Mouse (Mus musculus) stomach, embryonic 16.5 days (tissue): ENCODE results near the gene Nfkbil1. TPM values are rescaled to one million over a fixed set of nuclear protein-coding genes. Genes with fewer than 3 reads are reported as not detected.

Experiments used
- ATAC-seq: fragments of 200-750 bp; cut with Nextera tagmentation; 2 replicates; pipeline ENCODE4 v1.8.0; 2017; ENCODE audit warnings: moderate number of reproducible peaks, moderate TSS enrichment; ENCODE audit not compliant: insufficient read depth, low FRiP score
- H3K27ac ChIP-seq: fragments of 300-500 bp; sonication (generic); 2 replicates; pipeline ENCODE4 v1.5.1; 2014; ENCODE audit warnings: low read length
- H3K27me3 ChIP-seq: fragments of 300-500 bp; sonication (generic); 2 replicates; pipeline ENCODE4 v1.6.1; 2014; ENCODE audit warnings: low read length, control low read depth, mixed read lengths; ENCODE audit not compliant: control insufficient read depth, insufficient read depth
- H3K36me3 ChIP-seq: fragments of 300-500 bp; sonication (generic); 2 replicates; pipeline ENCODE4 v1.6.1; 2014; ENCODE audit warnings: low read length; ENCODE audit not compliant: control insufficient read depth, insufficient read depth
- H3K4me1 ChIP-seq: fragments of 300-500 bp; sonication (generic); 2 replicates; pipeline ENCODE4 v1.6.1; 2014; ENCODE audit warnings: low read length, control low read depth, mixed read lengths; ENCODE audit not compliant: control insufficient read depth, insufficient read depth
- H3K4me2 ChIP-seq: fragments of 300-500 bp; sonication (generic); 2 replicates; pipeline ENCODE4 v1.6.1; 2014; ENCODE audit warnings: low read depth, low read length, mixed read lengths
- H3K4me3 ChIP-seq: fragments of 300-500 bp; sonication (generic); replicated peaks from 2 replicates; pipeline ENCODE4 v1.5.1; 2014; ENCODE audit warnings: mild to moderate bottlenecking, low read length
- H3K9ac ChIP-seq: fragments of 300-500 bp; sonication (generic); 2 replicates; pipeline ENCODE4 v1.6.1; 2014; ENCODE audit warnings: low read length
- H3K9me3 ChIP-seq: fragments of 300-500 bp; sonication (generic); replicated peaks from 2 replicates; pipeline ENCODE4 v1.6.1; 2016; ENCODE audit warnings: low read length, control low read depth; ENCODE audit not compliant: control insufficient read depth
- WGBS: fragments of 180-500 bp; shearing (Covaris S2); extraction: QIAGEN DNeasy Blood & Tissue Kit; methylation state at CpG from one replicate; pipeline ENCODE4 v1.1.7; 2014; 5-methylcytosine and 5-hydroxymethylcytosine counted together
- polyA plus RNA-seq: library from polyadenylated mRNA; unstranded; fragments of >200 nt; fragmentation: Nextera tagmentation; extraction: Ambion mirVana; gene quantifications from 2 replicates; pipeline ENCODE4 v1.2.1, GENCODE M21; 2015

Gene Nfkbil1
- polyA plus RNA-seq, 1 experiment from 2014 or later = 8.8 TPM

GRCm38 (mm10) chr17:35193881-35194843 is 41.4 kb downstream of the Nfkbil1 start, which contains the start of gene Ltb:
TSS of gene Ltb (plus strand) at chr17:35194439.
- Histone ChIP-seq H3K27ac (no peak within 1 kb of the TSS), H3K9ac (peak within 1 kb of the TSS; percentile 36; the same call in 1 of the 2 replicates), H3K36me3 (no peaks in the 10 kb centered on the region), H3K4me3 (peak within 1 kb of the TSS; percentile 51), H3K27me3 (peaks cover 12% of the 10 kb centered on the region), H3K9me3 (no peaks in the 10 kb centered on the region), H3K4me1 (peaks cover 4% of the 10 kb centered on the region; the same call in 1 of the 2 replicates), H3K4me2 (peak within 1 kb of the TSS; percentile 88)
- no peak for ATAC-seq
- 49% methylated on average over 28 of the region's 28 CpGs for WGBS

GRCm38 (mm10) chr17:35192924-35193323 is 42.7 kb downstream of the Nfkbil1 start:
- 80% methylated on average over 5 of the region's 5 CpGs for WGBS
- no peak for ATAC-seq
- H3K9ac ChIP-seq = no peak overlapping the region

GRCm38 (mm10) chr17:35191723-35192122 is 43.9 kb downstream of the Nfkbil1 start:
- Histone ChIP-seq H3K27ac (no peak overlapping the region), H3K4me2 (no peak overlapping the region), H3K9me3 (no peaks in the 10 kb centered on the region), H3K9ac (no peak overlapping the region), H3K4me1 (peaks cover 5% of the 10 kb centered on the region), H3K4me3 (no peak overlapping the region), H3K27me3 (peaks cover 12% of the 10 kb centered on the region), H3K36me3 (no peaks in the 10 kb centered on the region)
- WGBS = 62% methylated on average over 2 of the region's 2 CpGs
- ATAC-seq = no peak

More at GRCm38 (mm10) chr17:35192924-35193323, 42.7 kb downstream of the Nfkbil1 start:
- no peak overlapping the region for H3K4me3 ChIP-seq
- H3K27ac ChIP-seq = no peak overlapping the region
- H3K4me2 ChIP-seq = no peak overlapping the region
- H3K9me3 ChIP-seq = no peaks in the 10 kb centered on the region
- H3K36me3 ChIP-seq = no peaks in the 10 kb centered on the region
- H3K27me3 ChIP-seq = peaks cover 12% of the 10 kb centered on the region
- H3K4me1 ChIP-seq = peaks cover 4% of the 10 kb centered on the region; the same call in 1 of the 2 replicates

GRCm38 (mm10) chr17:35190096-35190495 is 45.5 kb downstream of the Nfkbil1 start:
- ATAC-seq = no peak
- no peak overlapping the region for H3K4me3 ChIP-seq
- H3K9ac ChIP-seq = no peak overlapping the region
- H3K27me3 ChIP-seq = peaks cover 7% of the 10 kb centered on the region
- peaks cover 8% of the 10 kb centered on the region for H3K4me1 ChIP-seq
- peak overlapping the region; percentile 57 for H3K27ac ChIP-seq
- no peaks in the 10 kb centered on the region for H3K9me3 ChIP-seq
- WGBS = 59% methylated on average over 4 of the region's 4 CpGs
- H3K36me3 ChIP-seq = no peaks in the 10 kb centered on the region
- no peak overlapping the region for H3K4me2 ChIP-seq

- peak overlapping the region; percentile 57 for H3K27ac ChIP-seq
- no peak overlapping the region for H3K9ac ChIP-seq
- H3K27me3 ChIP-seq = no peaks in the 10 kb centered on the region
- H3K4me2 ChIP-seq = no peak overlapping the region
- H3K4me3 ChIP-seq = no peak overlapping the region
- no peaks in the 10 kb centered on the region for H3K9me3 ChIP-seq
- H3K4me1 ChIP-seq = peaks cover 5% of the 10 kb centered on the region
- 77% methylated on average over 1 of the region's 1 CpGs for WGBS
- no peaks in the 10 kb centered on the region for H3K36me3 ChIP-seq
- no peak for ATAC-seq
Observed at GRCm38 (mm10) chr17:35189186-35189585, 46.4 kb downstream of the Nfkbil1 start.

GRCm38 (mm10) chr17:35187959-35188610 is 47.5 kb downstream of the Nfkbil1 start, which contains the start of gene Lst1:
TSS of gene Lst1 (minus strand) at chr17:35188439.
- WGBS = 59% methylated on average over 7 of the region's 7 CpGs
- Histone ChIP-seq H3K4me3 (no peak within 1 kb of the TSS), H3K9ac (no peak within 1 kb of the TSS), H3K9me3 (no peaks in the 10 kb centered on the region), H3K4me2 (no peak within 1 kb of the TSS), H3K36me3 (no peaks in the 10 kb centered on the region), H3K4me1 (peaks cover 4% of the 10 kb centered on the region), H3K27me3 (no peaks in the 10 kb centered on the region), H3K27ac (peak within 1 kb of the TSS; percentile 12; the same call in 1 of the 2 replicates)
- no peak for ATAC-seq

GRCm38 (mm10) chr17:35187345-35187744 is 48.2 kb downstream of the Nfkbil1 start:
- Histone ChIP-seq H3K4me1 (peaks cover 4% of the 10 kb centered on the region), H3K27ac (no peak overlapping the region), H3K9me3 (no peaks in the 10 kb centered on the region), H3K4me2 (no peak overlapping the region), H3K4me3 (no peak overlapping the region), H3K36me3 (no peaks in the 10 kb centered on the region), H3K9ac (no peak overlapping the region), H3K27me3 (no peaks in the 10 kb centered on the region)
- ATAC-seq = no peak
- 62% methylated on average over 4 of the region's 4 CpGs for WGBS

GRCm38 (mm10) chr17:35186681-35187080 is 48.9 kb downstream of the Nfkbil1 start:
- Histone ChIP-seq H3K9ac (peak overlapping the region; percentile 56), H3K4me2 (peak overlapping the region; percentile 50), H3K27ac (peak overlapping the region; percentile 74), H3K36me3 (no peaks in the 10 kb centered on the region), H3K9me3 (no peaks in the 10 kb centered on the region), H3K4me3 (peak overlapping the region; percentile 47), H3K27me3 (no peaks in the 10 kb centered on the region), H3K4me1 (peaks cover 4% of the 10 kb centered on the region)
- 0% methylated on average over 4 of the region's 4 CpGs for WGBS
- ATAC-seq = peak; percentile 49; the same call in 1 of the 2 replicates
